Mouse (Mus musculus) lung, embryonic 15.5 days (tissue): ENCODE measurements around the gene Lipe. TPM values are rescaled to one million over a fixed set of nuclear protein-coding genes. Genes with fewer than 3 reads are reported as not detected.
A peak's percentile ranks its signal among the peaks of the same experiment; 100 is the strongest.

Experiments used
- ATAC-seq: fragments of 200-750 bp; cut with Nextera tagmentation; 2 replicates; pipeline ENCODE4 v1.8.0; 2017; ENCODE audit warnings: moderate number of reproducible peaks, borderline replicate concordance; ENCODE audit not compliant: low FRiP score, low TSS enrichment; ENCODE audit errors: extremely low read depth
- H3K27ac ChIP-seq: fragments of 300-500 bp; sonication (generic); 2 replicates; pipeline ENCODE4 v1.5.1; 2015; ENCODE audit warnings: moderate library complexity, mild to moderate bottlenecking, inconsistent platforms
- H3K27me3 ChIP-seq: fragments of 300-500 bp; sonication (generic); 2 replicates; pipeline ENCODE4 v1.6.1; 2015; ENCODE audit warnings: inconsistent platforms
- H3K36me3 ChIP-seq: fragments of 300-500 bp; sonication (generic); 2 replicates; pipeline ENCODE4 v1.6.1; 2015; ENCODE audit warnings: inconsistent platforms
- H3K4me1 ChIP-seq: fragments of 300-500 bp; sonication (generic); 2 replicates; pipeline ENCODE4 v1.6.1; 2015; ENCODE audit warnings: inconsistent platforms
- H3K4me2 ChIP-seq: fragments of 300-500 bp; sonication (generic); 2 replicates; pipeline ENCODE4 v1.6.1; 2015; ENCODE audit warnings: inconsistent platforms, mild to moderate bottlenecking, moderate library complexity
- H3K4me3 ChIP-seq: fragments of 300-500 bp; sonication (generic); 2 replicates; pipeline ENCODE4 v1.5.1; 2015; ENCODE audit warnings: mild to moderate bottlenecking, inconsistent platforms
- H3K9ac ChIP-seq: fragments of 300-500 bp; sonication (generic); 2 replicates; pipeline ENCODE4 v1.6.1; 2015; ENCODE audit warnings: inconsistent platforms
- H3K9me3 ChIP-seq: fragments of 300-500 bp; sonication (generic); 2 replicates; pipeline ENCODE4 v1.6.1; 2016; ENCODE audit warnings: inconsistent platforms
- WGBS: fragments of 180-500 bp; shearing (Covaris S2); methylation state at CpG from one replicate; pipeline ENCODE4 v1.1.7; 2015; 5-methylcytosine and 5-hydroxymethylcytosine counted together
- polyA plus RNA-seq: library from polyadenylated mRNA; unstranded; fragments of >200 nt; fragmentation: Nextera tagmentation; extraction: Ambion mirVana; gene quantifications from 2 replicates; pipeline ENCODE4 v1.2.1, GENCODE M21; 2015

Gene Lipe
- polyA plus RNA-seq, 1 experiment from 2014 or later = 9.4 TPM

GRCm38 (mm10) chr7:25369058-25369749 lies 29.3 kb downstream of the Lipe start, which contains the start of gene Cnfn:
Gene Cnfn (minus strand): TSS chr7:25369724.
- no peak within 1 kb of the TSS for H3K9ac ChIP-seq
- H3K36me3 ChIP-seq = peaks cover under 1% of the 10 kb centered on the region; the same call in 1 of the 2 replicates
- no peaks in the 10 kb centered on the region for H3K9me3 ChIP-seq
- no peak within 1 kb of the TSS for H3K4me2 ChIP-seq
- ATAC-seq = no peak
- WGBS = 48% methylated on average over 12 of the region's 12 CpGs
- no peak within 1 kb of the TSS for H3K27ac ChIP-seq
- H3K27me3 ChIP-seq = peaks cover 47% of the 10 kb centered on the region
- no peak within 1 kb of the TSS for H3K4me3 ChIP-seq
- peaks cover 10% of the 10 kb centered on the region; the same call in 1 of the 2 replicates for H3K4me1 ChIP-seq

GRCm38 (mm10) chr7:25368333-25368732 lies 30.2 kb downstream of the Lipe start:
- H3K27ac ChIP-seq = no peak overlapping the region
- no peak overlapping the region for H3K4me3 ChIP-seq
- no peak for ATAC-seq
- H3K9me3 ChIP-seq = no peaks in the 10 kb centered on the region
- WGBS = 26% methylated on average over 12 of the region's 12 CpGs
- H3K27me3 ChIP-seq = peaks cover 47% of the 10 kb centered on the region
- no peak overlapping the region for H3K9ac ChIP-seq
- peaks cover 10% of the 10 kb centered on the region; the same call in 1 of the 2 replicates for H3K4me1 ChIP-seq
- H3K4me2 ChIP-seq = no peak overlapping the region
- H3K36me3 ChIP-seq = peaks cover 9% of the 10 kb centered on the region; the same call in 1 of the 2 replicates

- peaks cover 10% of the 10 kb centered on the region; the same call in 1 of the 2 replicates for H3K4me1 ChIP-seq
- H3K36me3 ChIP-seq = peaks cover 10% of the 10 kb centered on the region; the same call in 1 of the 2 replicates
- peaks cover 47% of the 10 kb centered on the region for H3K27me3 ChIP-seq
- 3% methylated on average over 33 of the region's 33 CpGs for WGBS
- H3K9ac ChIP-seq = no peak overlapping the region
- H3K4me3 ChIP-seq = peak overlapping the region; percentile 14; the same call in 1 of the 2 replicates
- H3K27ac ChIP-seq = no peak overlapping the region
- peak overlapping the region; percentile 41 for H3K4me2 ChIP-seq
- H3K9me3 ChIP-seq = no peaks in the 10 kb centered on the region
- no peak for ATAC-seq
These were observed 30.7 kb downstream of the Lipe start for GRCm38 (mm10) chr7:25367632-25368293.

- ATAC-seq = no peak
- Histone ChIP-seq H3K27ac (no peak overlapping the region), H3K4me2 (no peak overlapping the region), H3K36me3 (peaks cover 11% of the 10 kb centered on the region; the same call in 1 of the 2 replicates), H3K4me3 (no peak overlapping the region), H3K4me1 (peaks cover 10% of the 10 kb centered on the region; the same call in 1 of the 2 replicates), H3K27me3 (peaks cover 47% of the 10 kb centered on the region), H3K9me3 (no peaks in the 10 kb centered on the region), H3K9ac (no peak overlapping the region)
- WGBS = 42% methylated on average over 13 of the region's 13 CpGs
These were observed 32.4 kb downstream of the Lipe start for GRCm38 (mm10) chr7:25365937-25366625.

GRCm38 (mm10) chr7:25363632-25364031 lies 34.9 kb downstream of the Lipe start:
- H3K36me3 ChIP-seq = peaks cover 29% of the 10 kb centered on the region
- H3K4me3 ChIP-seq = no peak overlapping the region
- WGBS = 92% methylated on average over 17 of the region's 17 CpGs

GRCm38 (mm10) chr7:25363151-25363550 lies 35.4 kb downstream of the Lipe start:
- Histone ChIP-seq H3K36me3 (peaks cover 29% of the 10 kb centered on the region), H3K4me3 (no peak overlapping the region), H3K9ac (no peak overlapping the region), H3K4me1 (peaks cover 10% of the 10 kb centered on the region; the same call in 1 of the 2 replicates), H3K27ac (no peak overlapping the region), H3K27me3 (peaks cover 25% of the 10 kb centered on the region), H3K9me3 (no peaks in the 10 kb centered on the region), H3K4me2 (no peak overlapping the region)
- WGBS = 83% methylated on average over 19 of the region's 19 CpGs
- ATAC-seq = no peak

More at GRCm38 (mm10) chr7:25363632-25364031, 34.9 kb downstream of the Lipe start:
- no peak overlapping the region for H3K27ac ChIP-seq
- peaks cover 30% of the 10 kb centered on the region for H3K27me3 ChIP-seq
- H3K4me1 ChIP-seq = peaks cover 10% of the 10 kb centered on the region; the same call in 1 of the 2 replicates
- H3K9ac ChIP-seq = no peak overlapping the region
- no peak for ATAC-seq
- H3K4me2 ChIP-seq = no peak overlapping the region
- H3K9me3 ChIP-seq = no peaks in the 10 kb centered on the region

DNA sequence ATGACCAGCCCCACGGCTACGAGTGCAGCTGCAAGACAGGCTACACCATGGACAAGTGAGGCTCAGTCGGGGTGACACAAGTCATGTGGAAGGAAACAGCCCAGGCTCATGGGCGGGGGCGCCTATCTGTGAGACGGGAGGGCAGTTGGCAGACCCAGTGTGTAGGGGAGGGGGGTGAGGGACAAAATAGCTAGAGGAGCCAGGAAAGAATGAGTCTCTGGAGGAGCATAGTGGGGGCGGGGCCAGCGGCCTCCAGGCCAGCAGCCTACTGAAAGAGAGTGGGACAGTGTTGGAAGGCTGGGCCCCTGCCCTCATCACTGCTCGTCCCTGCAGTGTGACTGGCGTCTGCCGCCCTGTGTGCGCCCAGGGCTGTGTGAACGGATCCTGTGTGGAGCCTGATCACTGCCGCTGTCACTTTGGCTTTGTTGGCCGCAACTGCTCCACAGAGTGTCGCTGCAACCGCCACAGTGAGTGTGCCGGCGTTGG lies 39.7 kb downstream of the Lipe start:
- Histone ChIP-seq H3K27ac (no peak overlapping the region), H3K9me3 (no peaks in the 10 kb centered on the region), H3K36me3 (peaks cover 28% of the 10 kb centered on the region), H3K4me1 (no peaks in the 10 kb centered on the region), H3K4me2 (no peak overlapping the region), H3K9ac (no peak overlapping the region), H3K4me3 (no peak overlapping the region), H3K27me3 (no peaks in the 10 kb centered on the region)
- WGBS = 82% methylated on average over 19 of the region's 19 CpGs
- no peak for ATAC-seq

DNA sequence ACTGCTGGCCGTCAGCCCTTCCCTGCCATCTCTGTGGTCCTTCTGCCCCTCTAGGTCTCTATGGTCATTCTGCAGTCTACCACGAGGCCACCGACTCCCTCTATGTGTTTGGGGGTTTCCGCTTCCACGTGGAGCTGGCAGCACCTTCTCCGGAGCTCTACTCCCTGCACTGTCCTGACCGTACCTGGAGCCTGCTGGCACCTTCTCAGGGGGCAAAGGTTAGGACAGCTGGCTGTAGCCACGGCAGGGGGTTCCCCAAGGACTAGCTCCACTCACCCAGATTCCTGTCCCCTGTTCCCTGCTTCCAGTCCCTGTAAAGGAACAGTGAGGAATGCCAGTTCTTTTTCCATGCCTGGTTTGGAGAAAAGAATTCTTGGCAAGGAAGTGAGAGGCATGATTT lies 49.6 kb downstream of the Lipe start:
- Histone ChIP-seq H3K27me3 (no peaks in the 10 kb centered on the region), H3K4me3 (no peak overlapping the region), H3K27ac (no peak overlapping the region), H3K4me2 (no peak overlapping the region), H3K4me1 (no peaks in the 10 kb centered on the region), H3K9me3 (no peaks in the 10 kb centered on the region), H3K36me3 (peaks cover 44% of the 10 kb centered on the region), H3K9ac (no peak overlapping the region)
- WGBS = 78% methylated on average over 8 of the region's 8 CpGs
- no peak for ATAC-seq

- no peak overlapping the region for H3K4me3 ChIP-seq
- WGBS = 78% methylated on average over 20 of the region's 20 CpGs
- peaks cover 11% of the 10 kb centered on the region; the same call in 1 of the 2 replicates for H3K36me3 ChIP-seq
- no peaks in the 10 kb centered on the region for H3K27me3 ChIP-seq
- no peaks in the 10 kb centered on the region for H3K9me3 ChIP-seq
- no peaks in the 10 kb centered on the region for H3K4me1 ChIP-seq
- H3K27ac ChIP-seq = no peak overlapping the region
- H3K4me2 ChIP-seq = no peak overlapping the region
- no peak overlapping the region for H3K9ac ChIP-seq
- no peak for ATAC-seq
These were observed 57.3 kb downstream of the Lipe start for GRCm38 (mm10) chr7:25341000-25341784.

DNA sequence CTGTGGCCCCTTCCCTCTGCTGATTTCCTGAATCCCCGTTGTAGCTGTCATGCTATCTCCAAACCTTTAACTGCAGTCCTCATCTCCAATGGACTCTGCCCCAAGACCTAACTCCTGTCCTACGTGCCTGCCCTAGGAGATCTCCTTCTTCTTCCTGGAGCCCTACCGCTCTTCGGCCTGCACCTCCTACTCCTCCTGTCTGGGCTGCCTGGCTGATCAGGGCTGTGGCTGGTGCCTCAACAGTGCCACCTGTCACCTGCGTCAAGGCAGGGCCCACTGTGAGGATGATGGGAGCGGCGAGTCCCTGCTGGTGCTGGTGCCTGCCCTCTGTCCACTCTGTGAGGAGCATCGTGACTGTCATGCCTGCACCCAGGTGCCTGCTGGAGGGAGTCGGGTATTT lies 59.2 kb downstream of the Lipe start:
- H3K27ac ChIP-seq = no peak overlapping the region
- 85% methylated on average over 9 of the region's 9 CpGs for WGBS

GRCm38 (mm10) chr7:25334472-25334871 lies 64.0 kb downstream of the Lipe start:
- ATAC-seq = no peak; the same call in 1 of the 2 replicates
- H3K36me3 ChIP-seq = peaks cover 30% of the 10 kb centered on the region
- H3K27me3 ChIP-seq = no peaks in the 10 kb centered on the region
- H3K9ac ChIP-seq = no peak overlapping the region
- H3K27ac ChIP-seq = no peak overlapping the region
- H3K9me3 ChIP-seq = no peaks in the 10 kb centered on the region
- no peak overlapping the region for H3K4me3 ChIP-seq
- no peak overlapping the region for H3K4me2 ChIP-seq
- H3K4me1 ChIP-seq = no peaks in the 10 kb centered on the region
- 79% methylated on average over 12 of the region's 12 CpGs for WGBS

More for the DNA sequence above, 59.2 kb downstream of the Lipe start:
- peaks cover 17% of the 10 kb centered on the region for H3K36me3 ChIP-seq
- no peaks in the 10 kb centered on the region for H3K27me3 ChIP-seq
- H3K4me2 ChIP-seq = no peak overlapping the region
- H3K4me1 ChIP-seq = no peaks in the 10 kb centered on the region
- no peaks in the 10 kb centered on the region for H3K9me3 ChIP-seq
- ATAC-seq = no peak
- no peak overlapping the region for H3K4me3 ChIP-seq
- no peak overlapping the region for H3K9ac ChIP-seq
